Mouse (Mus musculus): Measurements from ENCODE around the gene Ntrk3.

Ntrk3 gene

GRCm38 (mm10) chr7:78157946-78158345 is 579.9 kb downstream of the Ntrk3 start:
- DNase-seq, result no peak

GRCm38 (mm10) chr7:78145251-78145650 is 592.6 kb downstream of the Ntrk3 start:
- DNase-seq, result no peak

- DNase-seq, result no peak
These were observed 593.0 kb downstream of the Ntrk3 start for GRCm38 (mm10) chr7:78144849-78145248.

GRCm38 (mm10) chr7:78129966-78130365 is 607.8 kb downstream of the Ntrk3 start:
- DNase-seq, result no peak

All from lung, postnatal 10 days (tissue).